Mouse (Mus musculus) midbrain, embryonic 13.5 days (tissue): Measurements from ENCODE around the gene 4932438H23Rik. TPM values are rescaled to one million over a fixed set of nuclear protein-coding genes. Genes with fewer than 3 reads are reported as not detected.

Experiments
- ATAC-seq: fragments of 200-750 bp; cut with Nextera tagmentation; 2 replicates; pipeline ENCODE4 v1.8.0; 2017; ENCODE audit warnings: mild to moderate bottlenecking, moderate TSS enrichment, moderate library complexity
- H3K27ac ChIP-seq: fragments of 300-500 bp; sonication (generic); 2 replicates; pipeline ENCODE4 v1.5.1; 2015; ENCODE audit warnings: inconsistent platforms, mild to moderate bottlenecking, moderate library complexity
- H3K27me3 ChIP-seq: fragments of 300-500 bp; sonication (generic); 2 replicates; pipeline ENCODE4 v1.6.1; 2015; ENCODE audit warnings: mild to moderate bottlenecking, inconsistent platforms
- H3K36me3 ChIP-seq: fragments of 300-500 bp; sonication (generic); 2 replicates; pipeline ENCODE4 v1.6.1; 2015; ENCODE audit warnings: mild to moderate bottlenecking, inconsistent platforms
- H3K4me1 ChIP-seq: fragments of 300-500 bp; sonication (generic); replicated peaks from 2 replicates; pipeline ENCODE4 v1.6.1; 2015; ENCODE audit warnings: inconsistent platforms
- H3K4me2 ChIP-seq: fragments of 300-500 bp; sonication (generic); replicated peaks from 2 replicates; pipeline ENCODE4 v1.6.1; 2015; ENCODE audit warnings: moderate library complexity, mild to moderate bottlenecking, inconsistent platforms
- H3K4me3 ChIP-seq: fragments of 300-500 bp; sonication (generic); replicated peaks from 2 replicates; pipeline ENCODE4 v1.5.1; 2015; ENCODE audit warnings: mild to moderate bottlenecking, inconsistent platforms
- H3K9ac ChIP-seq: fragments of 300-500 bp; sonication (generic); replicated peaks from 2 replicates; pipeline ENCODE4 v1.6.1; 2015; ENCODE audit warnings: mild to moderate bottlenecking, inconsistent platforms
- H3K9me3 ChIP-seq: fragments of 300-500 bp; sonication (generic); 2 replicates; pipeline ENCODE4 v1.6.1; 2016; ENCODE audit warnings: mild to moderate bottlenecking, inconsistent platforms
- WGBS: fragments of 180-500 bp; shearing (Covaris S2); methylation state at CpG from one replicate; pipeline ENCODE4 v1.1.7; 2015; 5-methylcytosine and 5-hydroxymethylcytosine counted together
- polyA plus RNA-seq: library from polyadenylated mRNA; unstranded; fragments of >200 nt; fragmentation: Nextera tagmentation; extraction: Ambion mirVana; gene quantifications from 2 replicates; pipeline ENCODE4 v1.2.1, GENCODE M21; 2015

Gene 4932438H23Rik
- polyA plus RNA-seq, 1 experiment from 2014 or later, result 0.42 TPM

DNA sequence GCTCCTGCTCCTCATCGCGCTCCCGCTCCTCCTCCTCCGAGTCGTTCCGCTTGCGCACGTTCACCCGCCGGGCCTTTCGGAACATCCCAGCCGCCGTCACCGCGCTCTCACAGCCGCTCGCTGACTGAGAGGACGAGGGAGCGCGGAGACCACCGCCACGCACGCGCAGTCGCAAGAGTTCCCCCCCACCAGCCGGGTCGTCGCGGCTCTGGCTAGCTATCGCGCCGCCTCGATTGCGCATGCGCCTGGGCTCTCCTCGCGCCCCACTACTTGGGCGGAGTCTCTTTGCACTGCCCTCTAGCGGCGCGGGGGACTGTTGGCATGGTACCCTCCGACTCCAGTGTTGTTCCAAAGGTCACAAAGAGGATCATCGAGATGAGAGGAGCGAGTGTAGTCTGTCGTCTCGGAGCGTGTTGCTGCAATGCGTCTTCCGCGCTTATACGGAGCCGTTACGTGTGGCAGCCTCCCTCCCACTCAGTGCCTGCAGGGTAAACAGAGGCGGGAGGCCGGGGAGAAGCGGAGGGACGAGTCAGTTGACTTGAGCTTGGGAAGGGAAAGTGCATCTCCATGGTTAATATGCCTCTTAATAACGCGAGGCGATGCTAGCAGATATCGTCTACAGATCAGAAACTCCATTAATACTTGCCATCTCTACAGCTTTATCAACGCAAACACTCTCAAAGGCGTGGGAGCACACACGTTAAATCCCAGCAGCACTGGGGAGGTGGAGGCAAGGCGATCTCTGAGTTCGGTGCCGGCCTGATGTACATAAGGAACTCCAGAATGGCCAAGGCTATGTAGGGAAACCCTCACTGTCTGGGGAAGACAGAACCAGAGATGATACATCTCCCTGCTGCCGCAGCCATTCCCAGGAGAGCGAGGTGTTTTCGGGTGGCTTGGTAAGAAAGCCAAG lies 50.4 kb downstream of the 4932438H23Rik start, which contains the start of gene Paxbp1:
Gene Paxbp1, minus strand, starts transcription at position 274 of the 913 bp plus-strand sequence.
- Histone ChIP-seq H3K9me3 (no peaks in the 10 kb centered on the region), H3K4me1 (peaks cover 32% of the 10 kb centered on the region), H3K4me2 (peak within 1 kb of the TSS; percentile 74), H3K27ac (peak within 1 kb of the TSS; percentile 95), H3K27me3 (no peaks in the 10 kb centered on the region; the same call in 1 of the 2 replicates), H3K4me3 (peak within 1 kb of the TSS; percentile 77), H3K36me3 (peaks cover 11% of the 10 kb centered on the region), H3K9ac (peak within 1 kb of the TSS; percentile 97)
- ATAC-seq, result peak; percentile 98
- WGBS, result 1% methylated on average over 66 of the region's 70 CpGs

GRCm38 (mm10) chr16:91043461-91044248 lies 51.3 kb downstream of the 4932438H23Rik start:
- H3K9ac ChIP-seq, result peak overlapping the region; percentile 97
- H3K4me3 ChIP-seq, result peak overlapping the region; percentile 77
- H3K27me3 ChIP-seq, result no peaks in the 10 kb centered on the region; the same call in 1 of the 2 replicates
- peak overlapping the region; percentile 73 for H3K4me2 ChIP-seq
- H3K36me3 ChIP-seq, result peaks cover 16% of the 10 kb centered on the region
- H3K4me1 ChIP-seq, result peaks cover 32% of the 10 kb centered on the region
- peak; percentile 81 for ATAC-seq
- no peaks in the 10 kb centered on the region for H3K9me3 ChIP-seq
- H3K27ac ChIP-seq, result peak overlapping the region; percentile 95
- under 1% methylated on average over 61 of the region's 63 CpGs for WGBS

- 67% methylated on average over 1 of the region's 1 CpGs for WGBS
Observed at GRCm38 (mm10) chr16:91042640-91043039, 52.3 kb downstream of the 4932438H23Rik start.

GRCm38 (mm10) chr16:91035866-91036265 lies 59.1 kb downstream of the 4932438H23Rik start:
- Histone ChIP-seq H3K9ac (no peak overlapping the region), H3K4me3 (no peak overlapping the region)
- 95% methylated on average over 10 of the region's 10 CpGs for WGBS

More at GRCm38 (mm10) chr16:91042640-91043039, 52.3 kb downstream of the 4932438H23Rik start:
- no peaks in the 10 kb centered on the region for H3K9me3 ChIP-seq
- H3K4me3 ChIP-seq, result peak overlapping the region; percentile 77
- peaks cover 32% of the 10 kb centered on the region for H3K4me1 ChIP-seq
- no peak for ATAC-seq
- H3K27ac ChIP-seq, result no peak overlapping the region
- peaks cover 25% of the 10 kb centered on the region for H3K36me3 ChIP-seq
- peak overlapping the region; percentile 73 for H3K4me2 ChIP-seq
- peak overlapping the region; percentile 55 for H3K9ac ChIP-seq
- no peaks in the 10 kb centered on the region; the same call in 1 of the 2 replicates for H3K27me3 ChIP-seq

DNA sequence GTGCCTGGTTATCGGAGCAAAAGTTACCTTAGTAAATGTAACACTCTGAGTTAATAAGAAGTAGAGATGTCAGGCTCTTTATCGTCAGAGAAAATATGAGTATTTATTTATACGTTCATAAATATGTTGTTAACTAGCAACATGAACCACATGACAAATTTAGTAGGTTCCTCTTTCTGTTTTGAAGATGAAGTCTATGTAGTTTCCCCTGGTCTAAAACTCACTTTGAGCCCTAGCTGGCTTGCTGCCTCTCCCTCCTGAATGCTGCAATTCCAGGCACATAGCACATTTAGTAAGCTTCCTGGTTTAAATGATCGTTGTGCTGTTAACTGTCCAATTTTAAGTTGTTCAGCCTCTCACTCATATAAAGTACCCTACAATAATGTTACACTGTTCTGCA lies 64.2 kb downstream of the 4932438H23Rik start:
- H3K27me3 ChIP-seq, result no peaks in the 10 kb centered on the region
- no peak for ATAC-seq
- H3K36me3 ChIP-seq, result peaks cover 86% of the 10 kb centered on the region
- no peaks in the 10 kb centered on the region for H3K9me3 ChIP-seq
- no peak overlapping the region for H3K27ac ChIP-seq
- 94% methylated on average over 4 of the region's 4 CpGs for WGBS
- no peaks in the 10 kb centered on the region for H3K4me1 ChIP-seq
- H3K9ac ChIP-seq, result no peak overlapping the region
- no peak overlapping the region for H3K4me3 ChIP-seq
- no peak overlapping the region for H3K4me2 ChIP-seq

More at GRCm38 (mm10) chr16:91035866-91036265, 59.1 kb downstream of the 4932438H23Rik start:
- H3K4me2 ChIP-seq, result no peak overlapping the region
- no peaks in the 10 kb centered on the region for H3K27me3 ChIP-seq
- peaks cover 2% of the 10 kb centered on the region; the same call in 1 of the 2 replicates for H3K4me1 ChIP-seq
- peaks cover 79% of the 10 kb centered on the region for H3K36me3 ChIP-seq
- no peaks in the 10 kb centered on the region for H3K9me3 ChIP-seq
- no peak for ATAC-seq
- H3K27ac ChIP-seq, result no peak overlapping the region

- Histone ChIP-seq H3K9me3 (no peaks in the 10 kb centered on the region), H3K27me3 (no peaks in the 10 kb centered on the region), H3K27ac (no peak overlapping the region), H3K4me2 (no peak overlapping the region), H3K36me3 (peaks cover 88% of the 10 kb centered on the region), H3K9ac (no peak overlapping the region), H3K4me3 (no peak overlapping the region), H3K4me1 (no peaks in the 10 kb centered on the region)
- no peak for ATAC-seq
- WGBS, result 89% methylated on average over 2 of the region's 2 CpGs
Observed at GRCm38 (mm10) chr16:91029901-91030300, 65.0 kb downstream of the 4932438H23Rik start.

DNA sequence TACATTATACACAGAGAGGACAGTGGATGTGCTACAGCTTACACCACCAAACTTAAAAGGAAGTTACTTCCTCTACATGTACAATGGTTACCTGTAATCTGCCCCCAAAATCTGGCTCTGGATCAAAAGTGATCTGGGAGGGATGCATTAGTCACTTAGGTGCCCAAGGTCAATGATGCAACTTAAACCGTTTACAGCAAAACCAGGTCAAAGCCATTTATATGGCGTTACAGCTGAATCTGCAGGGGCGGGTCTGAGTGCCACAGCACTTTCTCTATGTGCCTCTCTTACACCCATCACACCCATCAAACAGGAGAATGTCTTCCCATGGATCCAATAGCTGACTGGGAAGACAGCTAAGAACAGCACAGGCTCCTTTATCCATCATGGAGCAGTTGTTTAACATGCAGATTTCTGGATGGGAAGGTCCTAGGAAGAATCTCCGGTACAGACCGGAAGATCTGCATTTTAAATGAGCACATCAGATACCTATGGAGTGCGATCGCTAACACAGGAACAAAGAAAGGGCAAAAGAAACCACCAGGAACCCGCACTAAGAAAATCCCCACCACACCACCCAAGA lies 65.7 kb downstream of the 4932438H23Rik start:
- Histone ChIP-seq H3K27me3 (no peaks in the 10 kb centered on the region), H3K36me3 (peaks cover 89% of the 10 kb centered on the region), H3K4me1 (no peaks in the 10 kb centered on the region), H3K4me2 (no peak overlapping the region), H3K9me3 (0 out of 2 replicates have a peak, but pooled peaks cover 3% of the 10 kb centered on the region), H3K9ac (no peak overlapping the region), H3K4me3 (no peak overlapping the region), H3K27ac (no peak overlapping the region)
- 91% methylated on average over 8 of the region's 8 CpGs for WGBS
- no peak for ATAC-seq

- no peaks in the 10 kb centered on the region for H3K27me3 ChIP-seq
- H3K9me3 ChIP-seq, result 0 out of 2 replicates have a peak, but pooled peaks cover 3% of the 10 kb centered on the region
- no peak overlapping the region for H3K9ac ChIP-seq
- no peak overlapping the region for H3K4me3 ChIP-seq
- H3K36me3 ChIP-seq, result peaks cover 87% of the 10 kb centered on the region
- no peak for ATAC-seq
- 83% methylated on average over 4 of the region's 4 CpGs for WGBS
- no peaks in the 10 kb centered on the region for H3K4me1 ChIP-seq
- no peak overlapping the region for H3K27ac ChIP-seq
- no peak overlapping the region for H3K4me2 ChIP-seq
Observed at GRCm38 (mm10) chr16:91026290-91026689, 68.6 kb downstream of the 4932438H23Rik start.

- Histone ChIP-seq H3K27me3 (no peaks in the 10 kb centered on the region), H3K27ac (no peak overlapping the region), H3K4me2 (no peak overlapping the region), H3K36me3 (peaks cover 95% of the 10 kb centered on the region), H3K9ac (no peak overlapping the region), H3K9me3 (0 out of 2 replicates have a peak, but pooled peaks cover 3% of the 10 kb centered on the region), H3K4me1 (no peaks in the 10 kb centered on the region), H3K4me3 (no peak overlapping the region)
- no peak for ATAC-seq
- 97% methylated on average over 1 of the region's 1 CpGs for WGBS
Observed at GRCm38 (mm10) chr16:91023384-91023783, 71.5 kb downstream of the 4932438H23Rik start.

DNA sequence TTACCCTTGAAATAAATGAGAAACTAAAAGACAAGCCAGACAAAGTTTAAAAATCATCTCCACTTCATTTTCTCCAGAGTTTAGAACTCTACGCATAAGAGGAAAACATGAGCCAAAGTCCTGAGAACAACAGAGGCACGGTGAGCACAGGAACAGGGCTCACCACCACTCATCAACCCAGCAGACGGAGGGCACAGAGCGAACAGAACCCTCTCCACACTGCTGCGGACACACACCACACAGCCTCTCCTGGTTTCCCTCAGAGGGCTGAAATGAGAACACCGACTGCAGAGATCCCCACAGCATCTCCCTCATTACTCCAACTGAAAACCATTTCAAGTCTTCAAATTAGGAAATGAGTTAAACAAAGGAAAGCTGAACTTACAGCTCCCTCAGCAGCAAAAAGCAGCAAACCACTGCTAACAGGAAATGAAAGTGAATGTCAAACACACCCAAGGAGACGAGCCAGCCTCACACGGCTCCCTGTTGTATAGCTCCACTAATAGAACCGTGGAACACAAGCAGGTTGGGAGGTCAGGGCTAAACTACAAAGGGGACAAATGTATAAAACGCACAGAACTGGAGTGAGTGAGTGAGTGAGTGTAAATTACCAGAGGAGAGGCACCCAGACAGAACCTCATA lies 74.0 kb downstream of the 4932438H23Rik start:
- 96% methylated on average over 10 of the region's 10 CpGs for WGBS
- H3K9me3 ChIP-seq, result 0 out of 2 replicates have a peak, but pooled peaks cover 3% of the 10 kb centered on the region
- H3K27me3 ChIP-seq, result no peaks in the 10 kb centered on the region
- ATAC-seq, result no peak
- no peak overlapping the region for H3K27ac ChIP-seq
- no peak overlapping the region for H3K4me3 ChIP-seq
- H3K4me2 ChIP-seq, result no peak overlapping the region
- no peaks in the 10 kb centered on the region for H3K4me1 ChIP-seq
- H3K9ac ChIP-seq, result no peak overlapping the region
- peaks cover 90% of the 10 kb centered on the region for H3K36me3 ChIP-seq

- H3K27me3 ChIP-seq, result no peaks in the 10 kb centered on the region
- H3K4me2 ChIP-seq, result no peak overlapping the region
- H3K27ac ChIP-seq, result no peak overlapping the region
- H3K4me3 ChIP-seq, result no peak overlapping the region
- ATAC-seq, result no peak
- no peaks in the 10 kb centered on the region for H3K4me1 ChIP-seq
- H3K36me3 ChIP-seq, result peaks cover 87% of the 10 kb centered on the region
- 98% methylated on average over 4 of the region's 4 CpGs for WGBS
- 0 out of 2 replicates have a peak, but pooled peaks cover 2% of the 10 kb centered on the region for H3K9me3 ChIP-seq
- no peak overlapping the region for H3K9ac ChIP-seq
Observed at GRCm38 (mm10) chr16:91019476-91019875, 75.4 kb downstream of the 4932438H23Rik start.
